Mouse (Mus musculus): ENCODE measurements around the gene Neurl1a.
"Not testable (repeated sequence)": the region's sequence is repeated elsewhere in the genome, so short reads cannot be mapped to it uniquely, and the experiment has no call there.

Neurl1a gene

GRCm38 (mm10) chr19:47178431-47179271, at the start of gene Neurl1a:
Gene Neurl1a, plus strand, starts transcription at chr19:47178820.
- no peak for DNase-seq

DNA sequence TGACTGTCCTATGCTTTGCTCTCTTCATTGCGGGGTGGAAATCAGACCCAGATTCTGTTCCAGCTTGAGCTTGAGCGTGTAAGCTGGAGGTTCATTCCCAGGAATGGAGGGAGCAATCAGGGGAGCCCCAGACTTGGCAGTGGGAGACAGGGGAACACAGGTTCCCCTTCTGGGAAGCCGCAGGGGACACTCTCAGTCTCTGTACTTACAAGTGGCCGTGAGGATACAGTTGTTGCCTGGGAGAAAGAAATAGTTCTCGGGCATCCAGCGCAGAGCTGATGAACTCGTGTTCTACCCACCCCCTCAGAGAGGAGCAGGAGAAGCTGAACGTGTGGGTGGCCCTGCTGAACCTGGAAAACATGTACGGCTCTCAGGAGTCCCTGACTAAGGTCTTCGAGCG, 49.8 kb upstream of the Neurl1a start:
- DNase-seq = no peak

DNA sequence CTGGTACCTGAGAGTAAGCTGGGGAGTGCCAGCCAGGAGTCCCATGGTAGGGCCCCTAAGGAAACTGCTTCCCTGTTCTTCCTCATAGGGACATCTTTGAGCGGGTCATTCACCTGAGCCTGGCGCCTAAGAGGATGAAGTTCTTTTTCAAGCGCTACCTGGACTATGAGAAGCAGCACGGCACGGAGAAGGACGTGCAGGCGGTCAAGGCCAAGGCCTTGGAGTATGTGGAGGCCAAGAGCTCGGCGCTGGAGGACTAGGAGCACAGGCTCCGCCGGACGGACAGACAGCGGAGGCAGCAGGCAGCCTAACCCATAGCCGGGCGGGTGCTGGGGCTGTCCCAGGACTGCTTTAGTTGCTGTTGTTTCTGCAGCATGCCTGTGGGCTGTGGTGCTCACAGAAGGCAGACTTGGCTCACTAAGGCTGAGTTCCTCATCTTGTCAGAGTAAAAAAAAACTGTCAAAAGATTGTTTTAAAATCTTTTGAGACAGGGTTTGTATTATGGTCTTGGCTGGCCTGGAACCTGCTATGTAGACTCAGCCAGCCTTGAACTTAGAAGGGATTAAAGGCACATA, 48.0 kb upstream of the Neurl1a start:
- DNase-seq = no peak

- no peak for DNase-seq
Measured at GRCm38 (mm10) chr19:47133161-47133560, 45.5 kb upstream of the Neurl1a start.

GRCm38 (mm10) chr19:47135568-47135967, 43.1 kb upstream of the Neurl1a start:
- DNase-seq = no peak

DNA sequence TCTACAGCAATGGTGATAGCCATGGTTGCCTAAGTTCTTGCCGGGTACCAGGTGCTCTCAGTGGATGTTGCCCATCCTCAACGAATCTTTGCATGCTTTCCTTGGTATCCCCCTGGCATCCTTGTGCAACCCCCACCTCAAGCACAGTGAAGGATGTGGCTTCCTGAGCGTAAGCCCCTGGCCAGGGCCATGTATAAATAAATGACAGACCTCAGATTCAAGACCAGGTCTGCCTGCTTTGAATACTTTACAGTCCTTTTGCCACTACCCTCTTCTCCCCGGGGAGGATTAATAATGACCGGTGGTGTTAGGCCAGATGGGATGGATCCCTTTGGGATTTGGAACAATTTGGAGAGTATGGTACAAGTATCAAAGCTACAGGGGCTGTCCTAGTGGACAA, 42.5 kb upstream of the Neurl1a start:
- no peak for DNase-seq

DNA sequence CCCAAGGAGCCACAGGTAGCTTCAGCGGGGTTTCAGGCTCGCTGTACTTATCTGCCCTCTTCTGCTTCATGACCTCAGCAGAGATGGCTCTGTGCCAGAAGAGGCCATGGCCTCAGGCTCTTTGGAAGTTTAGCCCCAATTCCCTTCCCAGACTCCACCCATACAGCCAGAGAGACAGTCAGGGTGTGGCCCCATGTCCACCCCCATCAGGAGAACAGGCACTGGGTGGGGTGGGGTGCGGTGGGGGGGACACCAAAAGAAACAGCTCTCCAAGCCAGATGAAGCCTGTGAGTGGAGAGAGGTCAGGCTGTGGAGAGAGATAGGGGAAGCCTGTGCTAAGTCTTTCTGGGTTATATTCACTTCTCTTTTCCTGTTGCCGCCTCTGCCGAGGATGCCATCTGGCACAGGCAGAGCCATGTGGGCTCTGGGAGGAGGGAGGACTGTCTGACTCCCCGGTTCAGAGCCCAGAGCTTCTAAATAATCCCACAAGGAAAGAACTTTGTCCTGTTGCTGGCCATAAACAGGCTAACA, 41.5 kb upstream of the Neurl1a start:
- peak; percentile 40 for DNase-seq

DNA sequence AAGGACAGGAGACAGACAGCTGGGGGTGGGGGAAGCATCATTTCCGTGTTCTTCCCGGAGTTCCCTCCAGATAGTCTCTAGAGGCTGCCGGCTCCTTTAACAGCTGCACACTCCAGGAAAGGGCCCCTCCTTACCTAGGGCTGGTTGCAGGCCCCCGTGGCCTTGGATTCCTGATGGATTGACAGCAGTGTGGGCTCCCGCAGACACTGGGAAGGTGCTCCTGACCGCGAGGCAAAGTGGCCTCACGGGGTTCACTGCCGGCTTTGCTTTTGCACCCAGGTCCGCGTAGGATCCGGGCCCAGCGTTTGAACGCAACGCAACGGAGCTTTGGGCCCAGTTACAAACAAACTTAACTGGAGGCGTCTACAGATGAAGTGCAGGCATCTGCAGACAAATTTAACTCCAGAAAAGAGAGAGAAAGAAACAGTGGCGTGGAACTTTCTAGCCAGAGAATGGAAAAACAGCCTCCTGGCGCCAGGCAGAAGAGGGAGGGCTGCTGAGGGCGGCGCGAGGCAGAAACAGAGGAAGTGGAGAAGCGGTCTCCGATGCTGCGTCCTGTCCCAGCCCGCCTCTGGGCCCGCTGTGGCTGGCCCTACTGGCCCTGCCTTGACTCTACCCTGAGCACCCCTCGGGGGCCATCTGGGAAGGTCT, 40.7 kb upstream of the Neurl1a start, which contains the start of gene Calhm2:
Calhm2 (minus strand) TSS at position 524 of the 651 bp plus-strand sequence.
- DNase-seq = no peak

GRCm38 (mm10) chr19:47139611-47140010, 39.0 kb upstream of the Neurl1a start:
- DNase-seq = not testable (repeated sequence)

GRCm38 (mm10) chr19:47142438-47142837, 36.2 kb upstream of the Neurl1a start:
- DNase-seq = no peak

- no peak for DNase-seq
Measured at GRCm38 (mm10) chr19:47144154-47144553, 34.5 kb upstream of the Neurl1a start, which contains the start of gene Calhm1. Gene Calhm1, minus strand, starts transcription at chr19:47144254.

GRCm38 (mm10) chr19:47148267-47148847, 30.3 kb upstream of the Neurl1a start:
- DNase-seq = no peak

DNA sequence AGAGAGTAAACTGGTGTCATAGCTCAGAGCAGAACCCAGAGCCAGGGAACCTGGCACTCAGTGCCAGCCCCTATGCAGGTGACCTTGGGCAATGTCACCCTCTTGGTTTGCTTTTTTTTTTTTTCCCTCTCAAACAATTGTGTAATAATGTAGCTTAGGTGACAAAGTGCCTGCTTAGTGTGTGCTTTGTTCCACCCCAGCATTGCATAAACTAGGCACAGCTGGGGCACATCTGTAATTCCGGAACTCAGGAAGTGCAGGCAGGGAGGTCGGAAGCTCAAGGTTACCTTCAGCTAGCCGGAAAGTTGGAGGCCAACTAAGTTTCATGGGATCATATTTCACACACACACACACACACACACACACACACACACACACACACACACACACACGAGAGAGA, 28.8 kb upstream of the Neurl1a start:
- no peak for DNase-seq

- no peak for DNase-seq
Measured at GRCm38 (mm10) chr19:47151332-47152061, 27.1 kb upstream of the Neurl1a start.

DNA sequence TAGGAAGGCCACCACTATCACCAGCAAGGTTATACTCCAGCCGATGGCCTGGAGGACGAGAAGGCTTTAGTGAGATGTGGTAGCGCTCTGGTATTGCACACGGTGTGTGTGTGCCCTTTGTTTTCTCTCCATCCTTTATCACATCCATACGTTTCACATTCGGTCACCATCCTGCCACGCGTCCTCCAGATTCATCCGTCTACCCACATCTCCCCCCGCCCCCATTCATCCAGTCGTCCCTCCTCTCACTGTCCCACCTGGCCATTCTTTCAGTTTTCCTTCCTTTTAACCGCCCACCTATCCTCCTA, 26.6 kb upstream of the Neurl1a start:
- DNase-seq = no peak

DNA sequence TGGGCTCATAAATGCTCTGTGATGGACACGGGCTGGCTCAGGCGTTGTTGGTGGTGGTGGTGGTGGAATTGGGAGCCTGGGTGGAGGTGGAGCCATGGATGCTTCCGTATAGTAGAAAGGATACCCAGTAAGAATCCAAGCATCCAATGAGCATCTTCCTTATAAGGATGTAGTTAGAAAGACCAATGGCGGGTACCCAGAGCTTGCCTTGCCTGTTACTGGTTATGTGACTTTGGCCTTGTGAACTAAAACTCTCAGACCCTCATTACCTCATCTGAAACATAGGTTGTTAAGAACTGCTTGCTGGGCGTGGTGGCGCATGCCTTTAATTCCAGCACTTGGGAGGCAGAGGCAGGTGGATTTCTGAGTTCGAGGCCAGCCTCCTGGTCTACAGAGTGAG, 24.9 kb upstream of the Neurl1a start:
- no peak for DNase-seq

- DNase-seq = no peak
Measured at GRCm38 (mm10) chr19:47157664-47158063, 21.0 kb upstream of the Neurl1a start, which contains the start of gene Calhm3. Gene Calhm3, minus strand, starts transcription at chr19:47157764.

DNA sequence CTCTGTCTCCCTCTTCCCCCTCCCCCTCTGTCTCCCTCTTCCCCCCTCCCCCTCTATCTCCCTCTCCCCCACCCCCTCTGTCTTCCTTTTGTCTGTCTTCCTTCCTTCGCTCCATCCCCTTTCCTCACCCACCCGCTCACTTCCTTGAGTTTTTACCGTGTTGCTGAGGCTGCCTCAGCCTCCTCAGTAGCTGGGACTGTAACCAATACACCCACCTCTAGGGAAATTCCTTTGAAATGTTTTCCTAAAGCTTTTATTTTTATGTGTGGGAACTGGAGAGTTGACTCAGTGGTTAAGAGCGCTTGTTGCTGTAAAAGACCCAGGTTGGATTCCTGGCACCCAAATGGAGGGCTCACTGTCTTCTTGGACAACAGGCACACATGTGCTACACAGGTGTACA, 17.0 kb upstream of the Neurl1a start:
- no peak for DNase-seq

- no peak for DNase-seq
Measured at GRCm38 (mm10) chr19:47163176-47163744, 15.4 kb upstream of the Neurl1a start.

- no peak for DNase-seq
Measured at GRCm38 (mm10) chr19:47166758-47167157, 11.9 kb upstream of the Neurl1a start.

- no peak for DNase-seq
Measured at GRCm38 (mm10) chr19:47167617-47168214, 10.9 kb upstream of the Neurl1a start.

DNA sequence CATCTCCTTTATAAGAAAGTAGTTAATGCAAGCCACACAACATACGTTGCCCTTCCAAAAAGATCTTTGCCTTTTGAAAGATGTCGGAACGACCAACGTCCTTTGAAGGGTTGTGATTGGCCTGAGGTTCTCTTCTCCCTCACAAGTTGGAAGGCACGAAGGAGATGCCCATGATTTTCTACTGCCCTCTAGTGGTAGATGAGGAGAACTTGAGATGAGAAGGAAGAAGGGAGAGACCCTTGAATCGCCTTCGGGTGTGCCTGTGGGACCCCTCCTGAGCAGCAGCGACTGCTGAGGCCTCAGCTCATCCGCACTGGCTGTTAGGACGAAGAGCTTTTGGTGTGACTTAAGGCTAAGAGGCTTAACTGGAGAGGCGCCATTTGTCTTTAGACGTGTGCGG, 10.4 kb upstream of the Neurl1a start:
- DNase-seq = no peak
